Mouse (Mus musculus): ENCODE measurements around the gene Hnrnpab.

DNA sequence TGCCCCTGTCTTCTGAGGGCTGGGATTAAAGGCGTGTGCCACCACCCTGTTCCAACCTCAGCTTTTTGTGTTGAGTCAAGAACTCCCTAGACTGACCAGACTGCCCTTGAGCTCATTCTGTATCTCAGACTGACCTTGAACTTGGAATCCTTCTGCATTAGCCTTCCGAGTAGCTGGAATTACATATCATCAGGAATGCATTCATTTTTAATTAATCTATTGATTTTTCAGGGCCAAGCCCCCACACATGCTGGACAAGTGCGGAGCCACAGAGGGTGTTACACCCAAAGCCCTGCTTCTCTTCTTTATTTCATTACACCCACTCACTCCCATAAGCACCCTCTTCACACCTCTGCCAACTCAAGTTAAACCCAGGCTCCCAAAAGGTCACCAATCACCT, 27.1 kb upstream of the Hnrnpab start:
- TF ChIP-seq CHD2 (IDR thresholded peaks at IDR 0.05; ENCODE audit: low read depth, low read length) (no peak), MAFK (IDR thresholded peaks at IDR 0.05; ENCODE audit: insufficient read depth, low read depth, low read length) (no peak), HCFC1 (IDR thresholded peaks at IDR 0.05; ENCODE audit: borderline replicate concordance, insufficient read depth, low read length) (no peak), ZC3H11A (IDR thresholded peaks at IDR 0.05; ENCODE audit: borderline replicate concordance, low read depth, low read length) (no peak)

Data from ES-E14 (cell line).